Comparison of ENCODE assay signal across 9 mouse cellular contexts in the genomic region with DNA sequence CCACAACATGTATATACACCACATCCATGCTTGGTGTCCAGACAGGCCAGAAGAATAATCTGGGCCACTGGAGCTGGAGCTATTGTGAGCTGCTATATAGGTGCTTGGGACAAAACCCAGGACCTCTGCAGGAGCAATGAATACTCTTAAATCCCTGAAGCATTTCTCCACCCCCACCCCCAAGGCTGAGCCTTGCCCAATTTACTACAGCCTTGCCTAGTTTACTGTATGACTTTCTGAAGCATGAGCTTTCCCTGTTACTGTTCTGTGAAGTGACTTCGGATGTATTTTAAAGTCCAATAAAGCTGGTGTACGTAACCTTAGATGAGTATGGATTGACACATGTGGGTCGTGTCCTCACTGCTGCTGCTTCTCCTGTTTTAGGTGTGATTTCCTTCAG. TPM values are rescaled to one million over a fixed set of nuclear protein-coding genes. Genes with fewer than 3 reads are reported as not detected.
DNase-seq lines count a peak whose midpoint lies in the region; ATAC-seq lines count a peak whose summit lies in the region.
"Had no signal": no experiment of that assay in that cellular context is flagged by ENCODE, and none has a peak within 500 bp of the region (broad histone marks: within the 10 kb centered on the region; RNA-seq: fewer than 3 reads in every experiment).

No protein-coding gene starts in this region.

- peaks cover 43% of the 10 kb centered on the region for H3K4me1 ChIP-seq in erythroblast, embryonic 14.5 days (ENCODE audit: control insufficient read depth)
- peaks cover 26% of the 10 kb centered on the region for H3K4me1 ChIP-seq in hindbrain, embryonic 10.5 days (replicated peaks)

- H3K9me3 ChIP-seq in erythroblast, embryonic 14.5 days (ENCODE audit: control insufficient read depth, low read length), result no peaks in the 10 kb centered on the region
- H3K9me3 ChIP-seq in hindbrain, embryonic 10.5 days, result no peaks in the 10 kb centered on the region

- peak; percentile 33 for DNase-seq in R1 (ENCODE audit: low read depth, low spot score)
- no peak for DNase-seq in hindbrain, embryonic 10.5 days (ENCODE audit: low spot score)
- no peak for DNase-seq in left cerebral cortex, adult 18-20 months (ENCODE audit: low spot score in 2 of 2)
- no peak for DNase-seq in layer of hippocampus, postnatal 14 days (ENCODE audit: low spot score in 2 of 2)

- peak overlapping the region; percentile 100 for H3K4me3 ChIP-seq in erythroblast, embryonic 14.5 days (replicated peaks)
- H3K4me3 ChIP-seq in hindbrain, embryonic 10.5 days, result peak overlapping the region; percentile 87
- peak overlapping the region; percentile 34 for H3K4me3 ChIP-seq in macrophage (ENCODE audit: inconsistent target)

- H3K79me2 ChIP-seq in macrophage (ENCODE audit: inconsistent target), result peaks cover 57% of the 10 kb centered on the region

- H3K27me3 ChIP-seq in erythroblast, embryonic 14.5 days (ENCODE audit: control insufficient read depth), result no peaks in the 10 kb centered on the region
- H3K27me3 ChIP-seq in hindbrain, embryonic 10.5 days (ENCODE audit: insufficient read depth, poor library complexity, severe bottlenecking), result no peaks in the 10 kb centered on the region

- H3K27ac ChIP-seq in hindbrain, embryonic 10.5 days, result no peak overlapping the region
- H3K27ac ChIP-seq in macrophage, result peak overlapping the region; percentile 54; the same call in 1 of the 2 replicates

- no peak for ATAC-seq in erythroblast, adult 5-6 weeks (replicated peaks; ENCODE audit: low FRiP score, poor library complexity, severe bottlenecking)
- no peak for ATAC-seq in megakaryocyte progenitor cell, adult 5-6 weeks (replicated peaks; ENCODE audit: poor library complexity)

- 94% methylated on average over 3 of the region's 3 CpGs for WGBS in hindbrain, embryonic 10.5 days
- 75% methylated on average over 3 of the region's 3 CpGs for WGBS in macrophage (ENCODE audit: missing documents)

- H3K36me3 ChIP-seq in erythroblast, embryonic 14.5 days (ENCODE audit: control insufficient read depth), result peaks cover 54% of the 10 kb centered on the region
- peaks cover 57% of the 10 kb centered on the region for H3K36me3 ChIP-seq in hindbrain, embryonic 10.5 days
- peaks cover 24% of the 10 kb centered on the region; the same call in 1 of the 2 replicates for H3K36me3 ChIP-seq in macrophage (ENCODE audit: inconsistent target)

RNA-seq across cellular contexts. Expression of a gene that starts 2.0 kb away (rescaled TPM):
- polyA plus RNA-seq in erythroblast, embryonic 14.5 days (2012), result 1.0 and 1.5 TPM in 2 replicates
- 51.9 and 52.5 TPM in 2 replicates for total RNA-seq in erythroblast, adult 5-6 weeks (2015; ENCODE audit: low replicate concordance)
- total RNA-seq in erythroblast, adult 5-6 weeks (2017; ENCODE audit: low replicate concordance), result 59.9 and 65.1 TPM in 2 replicates
- polyA plus RNA-seq in hindbrain, embryonic 10.5 days (2016; fragmentation: Nextera tagmentation; extraction: Ambion mirVana), result 54.9 and 71.4 TPM in 2 replicates
- 100 to 1,000 TPM; 208 to 357 (median 289) TPM for total RNA-seq in macrophage (2018; cell fraction: chromatin; rRNA removed)
- 10 to 100 TPM; 27.7 to 59.0 (median 39.6) TPM for total RNA-seq in macrophage (2018; cell fraction: cytosol; rRNA removed)
- total RNA-seq in macrophage (2018; cell fraction: nucleus; rRNA removed), result 100 to 1,000 TPM; 112 to 214 (median 157) TPM
- polyA plus RNA-seq in macrophage (2018), result 14.3 to 15.8 TPM (median 15.4 TPM) in 3 replicates
- 64.0 and 78.0 TPM in 2 replicates for total RNA-seq in megakaryocyte progenitor cell, adult 5-6 weeks (2015)
- 20.6 and 24.1 TPM in 2 replicates for total RNA-seq in megakaryocyte progenitor cell, adult 5-6 weeks (2017)
- total RNA-seq in left cerebral cortex, adult 18-20 months (2021), result 10 to 100 TPM; 94.9 to 99.7 TPM
- total RNA-seq in layer of hippocampus, postnatal 14 days (2021), result 100 to 1,000 TPM; 104 to 115 TPM

RNA-seq across cellular contexts. Expression of a gene that starts 5.6 kb away (rescaled TPM):
- polyA plus RNA-seq in erythroblast, embryonic 14.5 days (2012), result 7.0 and 7.8 TPM in 2 replicates
- total RNA-seq in erythroblast, adult 5-6 weeks (2015; ENCODE audit: low replicate concordance), result 27.9 and 44.5 TPM in 2 replicates
- total RNA-seq in erythroblast, adult 5-6 weeks (2017; ENCODE audit: low replicate concordance), result 17.4 and 34.6 TPM in 2 replicates
- 16.5 and 18.1 TPM in 2 replicates for polyA plus RNA-seq in hindbrain, embryonic 10.5 days (2016; fragmentation: Nextera tagmentation; extraction: Ambion mirVana)
- 100 to 1,000 TPM in 2 of 26 experiments, 10 to 100 TPM in 24; 46.2 to 102 (median 81.0) TPM for total RNA-seq in macrophage (2018; cell fraction: chromatin; rRNA removed)
- 10 to 100 TPM; 17.0 to 32.6 (median 21.8) TPM for total RNA-seq in macrophage (2018; cell fraction: cytosol; rRNA removed)
- total RNA-seq in macrophage (2018; cell fraction: nucleus; rRNA removed), result 100 to 1,000 TPM in 1 of 26 experiments, 10 to 100 TPM in 25; 27.1 to 105 (median 69.9) TPM
- 13.1 to 13.5 TPM (median 13.2 TPM) in 3 replicates for polyA plus RNA-seq in macrophage (2018)
- total RNA-seq in megakaryocyte progenitor cell, adult 5-6 weeks (2015), result 26.3 and 26.8 TPM in 2 replicates
- 4.8 and 5.9 TPM in 2 replicates for total RNA-seq in megakaryocyte progenitor cell, adult 5-6 weeks (2017)
- total RNA-seq in left cerebral cortex, adult 18-20 months (2021), result 10 to 100 TPM in 1 of 2 experiments, 1 to 10 TPM in 1; 8.9 to 10.7 TPM
- 10 to 100 TPM in 1 of 2 experiments, 1 to 10 TPM in 1; 9.8 to 11.0 TPM for total RNA-seq in layer of hippocampus, postnatal 14 days (2021)

RNA-seq across cellular contexts. Expression of a gene that starts 34.8 kb away (rescaled TPM):
- polyA plus RNA-seq in erythroblast, embryonic 14.5 days (2012), result 36.3 and 37.8 TPM in 2 replicates
- 154 and 157 TPM in 2 replicates for total RNA-seq in erythroblast, adult 5-6 weeks (2015; ENCODE audit: low replicate concordance)
- total RNA-seq in erythroblast, adult 5-6 weeks (2017; ENCODE audit: low replicate concordance), result 61.2 and 79.1 TPM in 2 replicates
- polyA plus RNA-seq in hindbrain, embryonic 10.5 days (2016; fragmentation: Nextera tagmentation; extraction: Ambion mirVana), result 9.0 and 12.0 TPM in 2 replicates
- 100 to 1,000 TPM; 231 to 699 (median 415) TPM for total RNA-seq in macrophage (2018; cell fraction: chromatin; rRNA removed)
- 100 to 1,000 TPM; 139 to 247 (median 166) TPM for total RNA-seq in macrophage (2018; cell fraction: cytosol; rRNA removed)
- 100 to 1,000 TPM; 216 to 619 (median 409) TPM for total RNA-seq in macrophage (2018; cell fraction: nucleus; rRNA removed)
- polyA plus RNA-seq in macrophage (2018), result 47.3 to 163 TPM (median 92.9 TPM) in 3 replicates
- total RNA-seq in megakaryocyte progenitor cell, adult 5-6 weeks (2015), result 90.7 and 101 TPM in 2 replicates
- 19.5 and 20.0 TPM in 2 replicates for total RNA-seq in megakaryocyte progenitor cell, adult 5-6 weeks (2017)
- total RNA-seq in left cerebral cortex, adult 18-20 months (2021), result 10 to 100 TPM; 54.5 to 57.8 TPM
- total RNA-seq in layer of hippocampus, postnatal 14 days (2021), result 10 to 100 TPM; 62.9 to 66.8 TPM

RNA-seq across cellular contexts. Expression of a gene that starts 47.4 kb away (rescaled TPM):
- 0.61 and 0.75 TPM in 2 replicates for polyA plus RNA-seq in erythroblast, embryonic 14.5 days (2012)
- 1.7 TPM in 1 of 2 replicates, not detected in the other for total RNA-seq in erythroblast, adult 5-6 weeks (2015; ENCODE audit: low replicate concordance)
- total RNA-seq in erythroblast, adult 5-6 weeks (2017; ENCODE audit: low replicate concordance), result not detected in 2 replicates
- 7.9 and 13.7 TPM in 2 replicates for polyA plus RNA-seq in hindbrain, embryonic 10.5 days (2016; fragmentation: Nextera tagmentation; extraction: Ambion mirVana)
- 1 to 10 TPM in 1 of 26 experiments, not detected in 25; 2.8 TPM for total RNA-seq in macrophage (2018; cell fraction: chromatin; rRNA removed)
- not detected for total RNA-seq in macrophage (2018; cell fraction: cytosol; rRNA removed)
- total RNA-seq in macrophage (2018; cell fraction: nucleus; rRNA removed), result not detected
- not detected in 3 replicates for polyA plus RNA-seq in macrophage (2018)
- total RNA-seq in megakaryocyte progenitor cell, adult 5-6 weeks (2015), result 1.7 TPM in 1 of 2 replicates, not detected in the other
- total RNA-seq in megakaryocyte progenitor cell, adult 5-6 weeks (2017), result 2.3 and 2.5 TPM in 2 replicates
- total RNA-seq in left cerebral cortex, adult 18-20 months (2021), result 1 to 10 TPM in 1 of 2 experiments, not detected in 1; 1.0 TPM
- 1 to 10 TPM in 1 of 2 experiments, under 1 TPM in 1; 0.94 to 2.2 TPM for total RNA-seq in layer of hippocampus, postnatal 14 days (2021)
- total RNA-seq: gastrocnemius, adult 8-10 months had no signal

RNA-seq across cellular contexts. Expression of a gene that starts 54.4 kb away (rescaled TPM):
- 11.7 and 14.3 TPM in 2 replicates for polyA plus RNA-seq in erythroblast, embryonic 14.5 days (2012)
- total RNA-seq in erythroblast, adult 5-6 weeks (2015; ENCODE audit: low replicate concordance), result 65.2 and 71.7 TPM in 2 replicates
- 25.4 and 41.3 TPM in 2 replicates for total RNA-seq in erythroblast, adult 5-6 weeks (2017; ENCODE audit: low replicate concordance)
- polyA plus RNA-seq in hindbrain, embryonic 10.5 days (2016; fragmentation: Nextera tagmentation; extraction: Ambion mirVana), result 53.1 and 65.9 TPM in 2 replicates
- total RNA-seq in macrophage (2018; cell fraction: chromatin; rRNA removed), result 100 to 1,000 TPM; 101 to 468 (median 170) TPM
- 10 to 100 TPM; 40.3 to 81.1 (median 50.0) TPM for total RNA-seq in macrophage (2018; cell fraction: cytosol; rRNA removed)
- 100 to 1,000 TPM in 22 of 26 experiments, 10 to 100 TPM in 4; 78.6 to 416 (median 129) TPM for total RNA-seq in macrophage (2018; cell fraction: nucleus; rRNA removed)
- 31.6 to 54.9 TPM (median 50.8 TPM) in 3 replicates for polyA plus RNA-seq in macrophage (2018)
- total RNA-seq in megakaryocyte progenitor cell, adult 5-6 weeks (2015), result 74.8 and 85.3 TPM in 2 replicates
- total RNA-seq in megakaryocyte progenitor cell, adult 5-6 weeks (2017), result 22.6 and 27.2 TPM in 2 replicates
- 10 to 100 TPM; 24.6 to 33.0 TPM for total RNA-seq in left cerebral cortex, adult 18-20 months (2021)
- total RNA-seq in layer of hippocampus, postnatal 14 days (2021), result 10 to 100 TPM; 29.4 to 31.3 TPM

Comparison
In these comparisons a context has a peak if more than half of its experiments do, and no peak if none do; other contexts are left out.
1. H3K4me3 ChIP-seq: peak in every context shown above with its lines; median percentile 100 in erythroblast, embryonic 14.5 days; 87 in hindbrain, embryonic 10.5 days; 34 in macrophage.